In genomic region chr5:65900113-65900512, GRCm38 (mm10) we compare ENCODE assay signal across 24 mouse cellular contexts. TPM values are rescaled to one million over a fixed set of nuclear protein-coding genes. Genes with fewer than 3 reads are reported as not detected.
"Had no signal": no experiment of that assay in that cellular context is flagged by ENCODE, and none has a peak within 500 bp of the region (broad histone marks: within the 10 kb centered on the region; RNA-seq: fewer than 3 reads in every experiment).

No protein-coding gene starts in this region.

- H3K4me1 ChIP-seq: limb, embryonic 12.5 days had no signal

- H3K27me3 ChIP-seq: limb, embryonic 12.5 days; limb, embryonic 15.5 days; liver, embryonic 15.5 days had no signal

- H3K27ac ChIP-seq: limb, embryonic 12.5 days; limb, embryonic 15.5 days; liver, embryonic 15.5 days; macrophage; stomach, postnatal 0 days had no signal

- H3K36me3 ChIP-seq: limb, embryonic 12.5 days; limb, embryonic 15.5 days; liver, embryonic 15.5 days had no signal

- DNase-seq: kidney, adult 18-20 months; kidney, adult 9 months; left cerebral cortex, postnatal 4 days; lung, embryonic 14.5 days; right cerebral cortex, adult 18-20 months; right cerebral cortex, postnatal 14 days; right cerebral cortex, postnatal 4 days had no signal

- H3K9me3 ChIP-seq: limb, embryonic 15.5 days; liver, embryonic 15.5 days had no signal

- H3K9ac ChIP-seq: limb, embryonic 12.5 days; limb, embryonic 15.5 days; liver, embryonic 15.5 days; lung, embryonic 14.5 days had no signal

- H3K4me2 ChIP-seq: limb, embryonic 12.5 days; limb, embryonic 15.5 days; liver, embryonic 15.5 days; lung, embryonic 14.5 days; midbrain, embryonic 11.5 days had no signal

- H3K4me3 ChIP-seq: limb, embryonic 12.5 days; limb, embryonic 15.5 days; liver, embryonic 15.5 days had no signal

RNA-seq across cellular contexts. Expression of gene Chrna9, which starts 34.6 kb away (rescaled TPM):
- total RNA-seq: layer of hippocampus, adult 18-20 months; layer of hippocampus, postnatal 14 days; left cerebral cortex, adult 8-10 months; left cerebral cortex, postnatal 14 days; left cerebral cortex, postnatal 4 days; midbrain, postnatal 0 days had no signal
- polyA plus RNA-seq: liver, embryonic 11.5 days; liver, embryonic 15.5 days; lung, embryonic 14.5 days; lung, postnatal 0 days; macrophage; midbrain, embryonic 11.5 days; midbrain, embryonic 14.5 days; midbrain, postnatal 0 days; neural tube, embryonic 14.5 days; stomach, embryonic 14.5 days; stomach, postnatal 0 days; urinary bladder, adult 2 months had no signal
